ENCODE assay signal across 18 mouse cellular contexts in genomic region chr8:73930344-73930743, GRCm38 (mm10).
DNase-seq lines count a peak whose midpoint lies in the region; ATAC-seq and TF ChIP-seq lines count a peak whose summit lies in the region.
"Had no signal": no experiment of that assay in that cellular context is flagged by ENCODE, and none has a peak within 500 bp of the region (broad histone marks: within the 10 kb centered on the region; RNA-seq: fewer than 3 reads in every experiment).

No protein-coding gene starts in this region.

- H3K4me2 ChIP-seq in neural tube, embryonic 15.5 days = no peak overlapping the region
- H3K4me2 ChIP-seq: embryonic facial prominence, embryonic 13.5 days; heart, embryonic 13.5 days; midbrain, embryonic 12.5 days had no signal

- intact Hi-C loops in left cerebral cortex, adult 2 months (cut with DNase I) = no loop called here

- no peaks in the 10 kb centered on the region for H3K9me3 ChIP-seq in neural tube, embryonic 15.5 days (replicated peaks)
- H3K9me3 ChIP-seq: embryonic facial prominence, embryonic 13.5 days; heart, embryonic 13.5 days; midbrain, embryonic 12.5 days had no signal

- no peaks in the 10 kb centered on the region for H3K27me3 ChIP-seq in neural tube, embryonic 15.5 days (replicated peaks)
- H3K27me3 ChIP-seq: embryonic facial prominence, embryonic 13.5 days; heart, embryonic 13.5 days; midbrain, embryonic 12.5 days had no signal

- TF ChIP-seq CTCF in left cerebral cortex, adult 2 months (IDR thresholded peaks at IDR 0.05) = no peak

- H3K9ac ChIP-seq in neural tube, embryonic 15.5 days (replicated peaks) = no peak overlapping the region
- H3K9ac ChIP-seq: embryonic facial prominence, embryonic 13.5 days; heart, embryonic 13.5 days; midbrain, embryonic 12.5 days had no signal

- no peaks in the 10 kb centered on the region for H3K36me3 ChIP-seq in neural tube, embryonic 15.5 days
- H3K36me3 ChIP-seq: embryonic facial prominence, embryonic 13.5 days; heart, embryonic 13.5 days; midbrain, embryonic 12.5 days had no signal

- no peak for ATAC-seq in neural tube, embryonic 15.5 days (ENCODE audit: low FRiP score)

- no peak overlapping the region for H3K4me3 ChIP-seq in left cerebral cortex, adult 2 months
- no peak overlapping the region for H3K4me3 ChIP-seq in neural tube, embryonic 15.5 days (replicated peaks)
- H3K4me3 ChIP-seq: embryonic facial prominence, embryonic 13.5 days; heart, embryonic 13.5 days; midbrain, embryonic 12.5 days had no signal

- 87% methylated on average over 1 of the region's 1 CpGs for WGBS in neural tube, embryonic 15.5 days

- no peak overlapping the region for H3K27ac ChIP-seq in left cerebral cortex, adult 2 months
- H3K27ac ChIP-seq in neural tube, embryonic 15.5 days (replicated peaks) = no peak overlapping the region
- H3K27ac ChIP-seq: embryonic facial prominence, embryonic 13.5 days; heart, embryonic 13.5 days; macrophage; midbrain, embryonic 12.5 days had no signal

- peak; percentile 19 to 43 for DNase-seq in cerebellum, postnatal 10 days
- DNase-seq in cerebellum, adult 11 months = no peak
- DNase-seq in layer of hippocampus, adult 11-12 months (ENCODE audit: low spot score) = peak; percentile 14
- no peak for DNase-seq in layer of hippocampus, postnatal 14 days (ENCODE audit: low spot score in 2 of 2)
- peak; percentile 11 to 13 for DNase-seq in left cerebral cortex, adult 2 months (ENCODE audit: extremely low spot score in 1 of 2, low spot score in 2 of 2)
- DNase-seq in right cerebral cortex, postnatal 36 days (ENCODE audit: low spot score in 2 of 2) = peak; percentile 2 to 3
- no peak for DNase-seq in spleen, postnatal 36 days (ENCODE audit: low spot score in 2 of 2)
- DNase-seq: adrenal gland, postnatal 14 days; cerebellum, postnatal 36 days; heart, postnatal 4 days; kidney, adult 9 months; spleen, adult 18-20 months; thymus, postnatal 4 days had no signal

- no peaks in the 10 kb centered on the region for H3K4me1 ChIP-seq in neural tube, embryonic 15.5 days
- H3K4me1 ChIP-seq: embryonic facial prominence, embryonic 13.5 days; heart, embryonic 13.5 days; midbrain, embryonic 12.5 days had no signal

Comparison
In these comparisons a context has a peak if more than half of its experiments do, and no peak if none do; other contexts are left out.
1. DNase-seq: peak in cerebellum, postnatal 10 days (2 of 2), layer of hippocampus, adult 11-12 months (single experiment), left cerebral cortex, adult 2 months (2 of 2) and right cerebral cortex, postnatal 36 days (2 of 2); none in cerebellum, adult 11 months (single experiment), layer of hippocampus, postnatal 14 days (0 of 2) and spleen, postnatal 36 days (0 of 2).